Comparison of ENCODE assay signal across 8 mouse cellular contexts in the genomic region with DNA sequence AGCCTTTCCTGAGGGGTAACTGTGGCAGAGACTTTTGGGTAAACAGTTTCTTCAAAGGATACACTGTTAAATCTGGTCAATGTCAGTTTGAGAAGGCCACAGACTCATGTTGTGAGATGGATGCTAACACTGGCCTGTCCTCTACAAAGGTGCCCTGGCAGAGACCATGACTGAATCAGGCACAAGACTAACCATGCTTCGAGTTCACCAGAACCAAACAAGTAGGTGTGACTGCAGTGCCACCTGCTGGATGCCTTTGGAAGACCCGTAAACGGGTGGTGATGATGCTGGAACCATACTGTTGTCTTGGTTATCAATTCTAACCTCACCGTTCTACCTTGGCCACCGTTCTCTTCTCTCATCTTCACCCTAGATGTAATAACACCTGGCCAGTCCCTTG. TPM values are rescaled to one million over a fixed set of nuclear protein-coding genes. Genes with fewer than 3 reads are reported as not detected.
DNase-seq lines count a peak whose midpoint lies in the region; ATAC-seq and TF ChIP-seq lines count a peak whose summit lies in the region.

No protein-coding gene starts in this region.

- H3K9me3 ChIP-seq in kidney, embryonic 14.5 days (ENCODE audit: control insufficient read depth, low read length): no peaks in the 10 kb centered on the region
- H3K9me3 ChIP-seq in limb, embryonic 14.5 days (ENCODE audit: control insufficient read depth, low read length): no peaks in the 10 kb centered on the region
- no peaks in the 10 kb centered on the region for H3K9me3 ChIP-seq in neural tube, embryonic 11.5 days (ENCODE audit: control insufficient read depth, low read length)
- H3K9me3 ChIP-seq in stomach, postnatal 0 days (ENCODE audit: control insufficient read depth, low read length): no peaks in the 10 kb centered on the region

- H3K36me3 ChIP-seq in kidney, embryonic 14.5 days (ENCODE audit: control insufficient read depth, insufficient read depth, low read length): no peaks in the 10 kb centered on the region
- H3K36me3 ChIP-seq in limb, embryonic 14.5 days (ENCODE audit: control insufficient read depth, insufficient read depth, low read length): no peaks in the 10 kb centered on the region
- no peaks in the 10 kb centered on the region for H3K36me3 ChIP-seq in neural tube, embryonic 11.5 days (ENCODE audit: control insufficient read depth, insufficient read depth, low read length)
- H3K36me3 ChIP-seq in stomach, postnatal 0 days (ENCODE audit: control insufficient read depth, insufficient read depth, low read length): no peaks in the 10 kb centered on the region

- H3K27me3 ChIP-seq in kidney, embryonic 14.5 days (ENCODE audit: control insufficient read depth, insufficient read depth, low read length): no peaks in the 10 kb centered on the region; the same call in 1 of the 2 replicates
- H3K27me3 ChIP-seq in limb, embryonic 14.5 days (ENCODE audit: control insufficient read depth, insufficient read depth, low read length): no peaks in the 10 kb centered on the region
- no peaks in the 10 kb centered on the region for H3K27me3 ChIP-seq in neural tube, embryonic 11.5 days (ENCODE audit: control insufficient read depth, insufficient read depth, low read length)
- H3K27me3 ChIP-seq in stomach, postnatal 0 days (ENCODE audit: control insufficient read depth, insufficient read depth, low read length): no peaks in the 10 kb centered on the region

- no peak for TF ChIP-seq EP300 in stomach, postnatal 0 days (optimal IDR thresholded peaks at IDR 0.05)

- 18% methylated on average over 5 of the region's 5 CpGs for WGBS in kidney, embryonic 14.5 days
- WGBS in limb, embryonic 14.5 days: 21% methylated on average over 5 of the region's 5 CpGs
- WGBS in neural tube, embryonic 11.5 days: 18% methylated on average over 5 of the region's 5 CpGs
- WGBS in stomach, postnatal 0 days: 11% methylated on average over 5 of the region's 5 CpGs

- no peaks in the 10 kb centered on the region for H3K4me1 ChIP-seq in kidney, embryonic 14.5 days (ENCODE audit: control insufficient read depth, insufficient read depth, low read length)
- no peaks in the 10 kb centered on the region for H3K4me1 ChIP-seq in limb, embryonic 14.5 days (ENCODE audit: control insufficient read depth, insufficient read depth, low read length)
- peaks cover 9% of the 10 kb centered on the region; the same call in 1 of the 2 replicates for H3K4me1 ChIP-seq in neural tube, embryonic 11.5 days (ENCODE audit: control insufficient read depth, insufficient read depth, low read length)
- no peaks in the 10 kb centered on the region for H3K4me1 ChIP-seq in stomach, postnatal 0 days (replicated peaks; ENCODE audit: control insufficient read depth, insufficient read depth)

- no peak overlapping the region for H3K4me3 ChIP-seq in kidney, embryonic 14.5 days (ENCODE audit: low read length)
- no peak overlapping the region for H3K4me3 ChIP-seq in limb, embryonic 14.5 days (replicated peaks; ENCODE audit: low read length)
- no peak overlapping the region for H3K4me3 ChIP-seq in neural tube, embryonic 11.5 days (ENCODE audit: low read depth, low read length)
- no peak overlapping the region for H3K4me3 ChIP-seq in stomach, postnatal 0 days (ENCODE audit: low read depth, low read length)

- no peak overlapping the region for H3K27ac ChIP-seq in kidney, embryonic 14.5 days (ENCODE audit: low read depth, low read length)
- H3K27ac ChIP-seq in limb, embryonic 14.5 days (replicated peaks; ENCODE audit: low read depth, low read length): no peak overlapping the region
- no peak overlapping the region for H3K27ac ChIP-seq in neural tube, embryonic 11.5 days (ENCODE audit: low read depth, low read length)
- no peak overlapping the region for H3K27ac ChIP-seq in stomach, postnatal 0 days (replicated peaks)

- peak; percentile 97 for TF ChIP-seq CTCF in stomach, postnatal 0 days (IDR thresholded peaks at IDR 0.05; ENCODE audit: low read depth)

- no peak overlapping the region for H3K4me2 ChIP-seq in kidney, embryonic 14.5 days (replicated peaks; ENCODE audit: low read depth, low read length)
- H3K4me2 ChIP-seq in limb, embryonic 14.5 days (replicated peaks; ENCODE audit: low read depth, low read length, severe bottlenecking): no peak overlapping the region
- no peak overlapping the region for H3K4me2 ChIP-seq in neural tube, embryonic 11.5 days (ENCODE audit: low read depth)
- no peak overlapping the region for H3K4me2 ChIP-seq in stomach, postnatal 0 days (replicated peaks; ENCODE audit: low read depth)

- no peak for TF ChIP-seq POLR2A in limb, embryonic 14.5 days (IDR thresholded peaks at IDR 0.05; ENCODE audit: borderline replicate concordance, extremely low read depth, insufficient read depth, insufficient read length)

- DNase-seq in A20 (ENCODE audit: low read depth, low spot score): peak; percentile 63
- peak; percentile 82 for DNase-seq in adrenal gland, adult 18-20 months (ENCODE audit: low spot score in 2 of 2)
- peak; percentile 91 for DNase-seq in embryo, embryonic 10 days (ENCODE audit: low spot score)
- DNase-seq in gastrocnemius, postnatal 25 days: peak; percentile 25
- DNase-seq in limb, embryonic 14.5 days (ENCODE audit: low spot score): peak; percentile 78
- DNase-seq in neural tube, embryonic 11.5 days (ENCODE audit: low spot score): peak; percentile 86
- DNase-seq in stomach, postnatal 0 days (ENCODE audit: low spot score): peak; percentile 81

- no peak overlapping the region for H3K9ac ChIP-seq in kidney, embryonic 14.5 days (ENCODE audit: low read depth, low read length)
- H3K9ac ChIP-seq in limb, embryonic 14.5 days (ENCODE audit: low read depth, low read length, severe bottlenecking): no peak overlapping the region
- no peak overlapping the region for H3K9ac ChIP-seq in neural tube, embryonic 11.5 days (ENCODE audit: low read length)
- no peak overlapping the region for H3K9ac ChIP-seq in stomach, postnatal 0 days (ENCODE audit: low read length)

- peak; percentile 75; the same call in 1 of the 2 replicates for ATAC-seq in kidney, embryonic 14.5 days (ENCODE audit: low FRiP score, low TSS enrichment)
- ATAC-seq in limb, embryonic 14.5 days (ENCODE audit: low FRiP score, low read depth): peak; percentile 23; the same call in 1 of the 2 replicates
- ATAC-seq in neural tube, embryonic 11.5 days (ENCODE audit: insufficient read depth, low FRiP score, low TSS enrichment): peak; percentile 45; the same call in 1 of the 2 replicates
- ATAC-seq in stomach, postnatal 0 days (ENCODE audit: low FRiP score, low TSS enrichment): peak; percentile 60

RNA-seq across cellular contexts. Expression of a gene that starts 16.8 kb away (rescaled TPM):
- 10 to 100 TPM in 1 of 2 experiments, 1 to 10 TPM in 1; 4.3 to 26.9 TPM for total RNA-seq in adrenal gland, adult 18-20 months (2021)
- total RNA-seq in gastrocnemius, postnatal 25 days (2021): under 1 TPM in 1 of 2 experiments, not detected in 1; 0.54 TPM
- 3.8 and 5.3 TPM in 2 replicates for polyA plus RNA-seq in kidney, embryonic 14.5 days (2014; fragmentation: Nextera tagmentation; extraction: Ambion mirVana)
- 1.9 and 3.1 TPM in 2 replicates for polyA plus RNA-seq in limb, embryonic 14.5 days (2012; rRNA removed)
- 2.5 and 2.7 TPM in 2 replicates for polyA plus RNA-seq in limb, embryonic 14.5 days (2014; fragmentation: Nextera tagmentation; extraction: Ambion mirVana)
- 61.4 and 68.5 TPM in 2 replicates for polyA plus RNA-seq in neural tube, embryonic 11.5 days (2014; fragmentation: Nextera tagmentation; extraction: Ambion mirVana)
- polyA plus RNA-seq in stomach, postnatal 0 days (2015; fragmentation: Nextera tagmentation; extraction: Ambion mirVana): 0.18 and 0.22 TPM in 2 replicates

Comparison
In these comparisons a context has a peak if more than half of its experiments do, and no peak if none do; other contexts are left out.
1. DNase-seq: peak in every context shown above with its lines; median percentile 91 in embryo, embryonic 10 days; 86 in neural tube, embryonic 11.5 days; 82 in adrenal gland, adult 18-20 months; 81 in stomach, postnatal 0 days; 78 in limb, embryonic 14.5 days; 63 in A20; 25 in gastrocnemius, postnatal 25 days.
2. ATAC-seq: peak in every context shown above with its lines; median percentile 75 in kidney, embryonic 14.5 days; 60 in stomach, postnatal 0 days; 45 in neural tube, embryonic 11.5 days; 23 in limb, embryonic 14.5 days.